Mouse (Mus musculus) frontal cortex, postnatal 10 days (tissue): ENCODE results near the gene Olfr902.
"Not testable (repeated sequence)": the region's sequence is repeated elsewhere in the genome, so short reads cannot be mapped to it uniquely, and the experiment has no call there.

Source experiments
- DNase-seq, 2 experiments: peaks; one replicate each; pipeline ENCODE4 v3.0.0; 2022; ENCODE audit warnings: low spot score in 2 of 2, mixed read lengths in 1 of 2

The Olfr902 gene

GRCm38 (mm10) chr9:38447352-38447751 is at the start of gene Olfr902:
Gene Olfr902 (plus strand): TSS chr9:38447652.
- no peak for DNase-seq

- no peak for DNase-seq
These were observed 46.1 kb upstream of the Olfr902 start, which contains the start of gene Olfr147 for GRCm38 (mm10) chr9:38401398-38401797. Gene Olfr147 (plus strand): TSS chr9:38401698.

GRCm38 (mm10) chr9:38407502-38407901 is 40.0 kb upstream of the Olfr902 start:
- DNase-seq: not testable (repeated sequence)

GRCm38 (mm10) chr9:38413502-38413901 is 34.0 kb upstream of the Olfr902 start:
- DNase-seq: not testable (repeated sequence)

- DNase-seq: no peak
These were observed 23.7 kb upstream of the Olfr902 start for GRCm38 (mm10) chr9:38423801-38424200.

GRCm38 (mm10) chr9:38427026-38427425 is 20.4 kb upstream of the Olfr902 start:
- DNase-seq: no peak

GRCm38 (mm10) chr9:38429155-38429554 is 18.3 kb upstream of the Olfr902 start, which contains the start of gene Olfr901:
Gene Olfr901 (plus strand): TSS chr9:38429455.
- no peak for DNase-seq

- no peak for DNase-seq
These were observed 15.4 kb downstream of the Olfr902 start, which contains the start of gene Olfr904 for GRCm38 (mm10) chr9:38462844-38463243. Gene Olfr904 (plus strand): TSS chr9:38463144.

GRCm38 (mm10) chr9:38470807-38471206 is 23.4 kb downstream of the Olfr902 start, which contains the start of gene Olfr905:
Gene Olfr905 (plus strand): TSS chr9:38471107.
- DNase-seq: no peak

GRCm38 (mm10) chr9:38486785-38487184 is 39.3 kb downstream of the Olfr902 start, which contains the start of gene Olfr906:
Gene Olfr906 (plus strand): TSS chr9:38487085.
- no peak for DNase-seq

- no peak for DNase-seq
These were observed 48.0 kb downstream of the Olfr902 start, which contains the start of gene Olfr907 for GRCm38 (mm10) chr9:38495501-38495900. Gene Olfr907 (plus strand): TSS chr9:38495801.
